Mouse (Mus musculus) erythroblast, embryonic 14.5 days (primary cell): ENCODE results near the gene Lhpp. TPM values are rescaled to one million over a fixed set of nuclear protein-coding genes. Genes with fewer than 3 reads are reported as not detected.

Experiments used
- H3K27me3 ChIP-seq: 2 replicates; pipeline ENCODE4 v1.6.1; 2012; ENCODE audit warnings: inconsistent platforms; ENCODE audit not compliant: control insufficient read depth
- H3K36me3 ChIP-seq: 2 replicates; pipeline ENCODE4 v1.6.1; 2012; ENCODE audit warnings: mild to moderate bottlenecking, inconsistent platforms; ENCODE audit not compliant: control insufficient read depth
- H3K4me1 ChIP-seq: 2 replicates; pipeline ENCODE4 v1.6.1; 2012; ENCODE audit warnings: inconsistent platforms; ENCODE audit not compliant: control insufficient read depth
- H3K4me3 ChIP-seq: replicated peaks from 2 replicates; pipeline ENCODE3; 2012; ENCODE audit warnings: moderate library complexity, mild to moderate bottlenecking, inconsistent platforms
- H3K9me3 ChIP-seq: 2 replicates; pipeline ENCODE4 v1.6.1; 2012; ENCODE audit warnings: low read length, inconsistent platforms, mixed read lengths; ENCODE audit not compliant: control insufficient read depth
- GATA1 ChIP-seq: IDR thresholded peaks from 2 replicates; pipeline ENCODE4 v1.6.1; 2012; ENCODE audit warnings: low read length, inconsistent platforms, mixed read lengths
- TAL1 ChIP-seq: IDR thresholded peaks from 3 replicates; pipeline ENCODE4 v1.6.1; 2012; ENCODE audit warnings: low read length, inconsistent platforms, mixed read lengths
- polyA plus RNA-seq: library from polyadenylated mRNA; stranded (reverse); fragments of >175 nt; gene quantifications from 2 replicates; pipeline ENCODE4 v1.2.3, GENCODE M21; 2012

Gene Lhpp
- polyA plus RNA-seq, 1 experiment: 0.12 TPM

- TF ChIP-seq GATA1 (no peak), TAL1 (no peak)
- no peaks in the 10 kb centered on the region; the same call in 1 of the 2 replicates for H3K36me3 ChIP-seq
- H3K4me3 ChIP-seq: no peak overlapping the region
- H3K9me3 ChIP-seq: peaks cover 6% of the 10 kb centered on the region; the same call in 1 of the 2 replicates
- H3K4me1 ChIP-seq: no peaks in the 10 kb centered on the region
- no peaks in the 10 kb centered on the region for H3K27me3 ChIP-seq
Measured at GRCm38 (mm10) chr7:132693561-132693960, 83.1 kb downstream of the Lhpp start.

- Histone ChIP-seq H3K27me3 (no peaks in the 10 kb centered on the region), H3K9me3 (peaks cover 6% of the 10 kb centered on the region; the same call in 1 of the 2 replicates), H3K4me1 (peaks cover 9% of the 10 kb centered on the region), H3K36me3 (no peaks in the 10 kb centered on the region; the same call in 1 of the 2 replicates), H3K4me3 (no peak overlapping the region)
- no peak for TF ChIP-seq GATA1
- TF ChIP-seq TAL1: no peak
Measured at GRCm38 (mm10) chr7:132697258-132697796, 86.9 kb downstream of the Lhpp start.

DNA sequence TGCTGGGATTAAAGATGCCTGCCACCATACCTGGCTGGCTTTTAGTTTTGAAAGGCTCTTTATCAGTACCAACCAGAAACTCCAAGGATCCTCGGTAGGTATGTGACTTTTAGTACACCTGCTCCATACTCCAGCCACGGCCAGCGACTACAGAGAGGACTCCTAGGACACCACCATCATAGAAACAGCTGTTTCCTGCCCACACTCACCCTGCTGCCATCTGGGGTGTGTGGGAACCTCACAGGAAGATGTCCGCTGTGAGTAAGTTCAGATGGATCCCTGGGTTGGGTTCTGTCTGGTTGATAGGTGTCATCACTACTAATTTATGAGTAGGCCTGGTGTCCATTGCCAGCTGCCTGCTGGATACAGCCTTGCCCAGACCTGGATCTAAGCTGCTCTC, 88.3 kb downstream of the Lhpp start:
- H3K4me3 ChIP-seq: no peak overlapping the region
- TF ChIP-seq TAL1 (no peak), GATA1 (no peak)
- peaks cover 10% of the 10 kb centered on the region for H3K4me1 ChIP-seq
- no peaks in the 10 kb centered on the region for H3K27me3 ChIP-seq
- peaks cover 6% of the 10 kb centered on the region; the same call in 1 of the 2 replicates for H3K9me3 ChIP-seq
- H3K36me3 ChIP-seq: no peaks in the 10 kb centered on the region; the same call in 1 of the 2 replicates

GRCm38 (mm10) chr7:132699165-132699564, 88.7 kb downstream of the Lhpp start:
- Histone ChIP-seq H3K36me3 (no peaks in the 10 kb centered on the region; the same call in 1 of the 2 replicates), H3K9me3 (peaks cover 6% of the 10 kb centered on the region; the same call in 1 of the 2 replicates), H3K27me3 (no peaks in the 10 kb centered on the region), H3K4me3 (no peak overlapping the region), H3K4me1 (peaks cover 10% of the 10 kb centered on the region)
- no peak for TF ChIP-seq TAL1
- no peak for TF ChIP-seq GATA1

DNA sequence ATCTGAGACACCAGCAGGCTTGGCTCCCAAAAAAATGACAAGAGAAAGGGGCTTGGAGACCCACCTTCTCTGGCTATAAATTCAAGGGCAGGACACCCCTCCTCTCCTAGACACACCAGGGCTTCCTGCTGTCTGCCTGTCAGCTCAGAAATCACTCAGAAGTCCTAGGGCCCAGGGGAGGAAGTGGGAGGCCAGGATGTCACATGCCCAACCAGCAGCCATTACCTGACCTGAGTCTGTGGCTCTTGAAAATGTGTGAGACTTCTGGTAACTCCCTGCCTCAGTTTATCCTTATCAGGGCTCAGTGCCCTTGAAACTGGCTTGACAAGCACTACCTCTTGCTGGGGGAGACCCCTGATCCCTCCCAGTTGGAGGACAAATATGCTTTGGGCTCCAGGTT, 89.2 kb downstream of the Lhpp start:
- Histone ChIP-seq H3K4me3 (no peak overlapping the region), H3K4me1 (peaks cover 10% of the 10 kb centered on the region), H3K36me3 (no peaks in the 10 kb centered on the region; the same call in 1 of the 2 replicates), H3K27me3 (no peaks in the 10 kb centered on the region), H3K9me3 (peaks cover 4% of the 10 kb centered on the region; the same call in 1 of the 2 replicates)
- TF ChIP-seq GATA1: no peak
- no peak for TF ChIP-seq TAL1

GRCm38 (mm10) chr7:132700107-132700506, 89.7 kb downstream of the Lhpp start:
- Histone ChIP-seq H3K9me3 (no peaks in the 10 kb centered on the region), H3K27me3 (no peaks in the 10 kb centered on the region), H3K36me3 (no peaks in the 10 kb centered on the region), H3K4me3 (no peak overlapping the region), H3K4me1 (peaks cover 10% of the 10 kb centered on the region)
- no peak for TF ChIP-seq TAL1
- TF ChIP-seq GATA1: no peak

- Histone ChIP-seq H3K27me3 (no peaks in the 10 kb centered on the region), H3K9me3 (no peaks in the 10 kb centered on the region), H3K4me1 (peaks cover 10% of the 10 kb centered on the region), H3K4me3 (no peak overlapping the region), H3K36me3 (no peaks in the 10 kb centered on the region)
- no peak for TF ChIP-seq TAL1
- no peak for TF ChIP-seq GATA1
Measured at GRCm38 (mm10) chr7:132701412-132701811, 91.0 kb downstream of the Lhpp start.

DNA sequence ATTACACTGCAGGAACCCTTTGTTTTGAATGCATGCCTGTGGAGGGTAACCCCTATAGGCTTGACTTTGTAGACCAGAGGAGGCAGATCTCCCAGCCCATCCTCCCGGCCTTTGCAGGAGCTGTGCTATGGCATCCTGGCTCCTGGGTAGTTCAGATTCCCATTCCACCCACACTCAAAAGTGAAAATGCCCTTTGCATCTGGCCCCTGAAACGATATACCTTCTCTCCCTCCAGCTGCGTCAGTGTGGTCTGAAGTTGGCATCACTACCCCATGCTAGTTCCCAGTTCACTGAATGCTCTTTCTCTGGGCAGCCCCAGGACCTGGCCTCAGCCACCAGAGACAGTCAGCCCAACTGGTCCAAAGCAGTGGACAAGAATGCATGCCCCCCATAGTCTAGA, 91.6 kb downstream of the Lhpp start:
- TF ChIP-seq GATA1 (no peak), TAL1 (no peak)
- peaks cover 10% of the 10 kb centered on the region for H3K4me1 ChIP-seq
- H3K36me3 ChIP-seq: no peaks in the 10 kb centered on the region
- H3K27me3 ChIP-seq: no peaks in the 10 kb centered on the region
- no peaks in the 10 kb centered on the region for H3K9me3 ChIP-seq
- no peak overlapping the region for H3K4me3 ChIP-seq

DNA sequence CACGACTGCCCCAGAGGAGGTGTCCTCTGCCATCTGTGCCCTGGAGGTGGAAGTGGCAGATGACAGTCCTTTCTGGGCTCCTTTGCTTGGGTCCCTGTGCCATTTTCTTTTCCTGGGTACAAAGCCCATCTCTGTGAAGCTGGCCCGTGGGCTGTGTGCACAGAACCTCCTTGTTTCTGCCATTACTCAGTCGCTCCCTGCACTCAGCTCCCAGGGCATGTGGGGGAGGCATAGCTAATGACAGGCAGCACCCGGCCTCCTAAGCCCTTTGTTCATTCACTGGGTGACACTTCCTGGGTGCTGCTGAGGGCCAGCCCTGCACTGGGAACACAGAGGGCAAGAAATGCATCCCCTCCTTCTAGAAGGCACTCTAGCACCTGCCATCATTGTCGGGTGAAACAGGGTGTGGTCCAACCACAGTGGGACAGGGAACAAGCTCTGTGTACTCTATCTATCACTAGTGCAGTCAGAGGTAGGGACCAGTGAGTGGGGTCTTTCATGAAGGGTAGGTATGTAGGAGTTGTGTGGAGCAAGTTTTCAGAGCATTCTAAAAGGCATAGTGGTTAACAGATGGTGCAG, 92.1 kb downstream of the Lhpp start:
- TF ChIP-seq GATA1 (no peak), TAL1 (no peak)

GRCm38 (mm10) chr7:132703515-132704309, 93.3 kb downstream of the Lhpp start:
- Histone ChIP-seq H3K4me3 (no peak overlapping the region), H3K27me3 (no peaks in the 10 kb centered on the region), H3K9me3 (no peaks in the 10 kb centered on the region), H3K4me1 (peaks cover 12% of the 10 kb centered on the region), H3K36me3 (no peaks in the 10 kb centered on the region)
- TF ChIP-seq GATA1 (no peak), TAL1 (no peak)

More for the DNA sequence above, 92.1 kb downstream of the Lhpp start:
- Histone ChIP-seq H3K4me3 (no peak overlapping the region), H3K36me3 (no peaks in the 10 kb centered on the region), H3K27me3 (no peaks in the 10 kb centered on the region), H3K4me1 (peaks cover 12% of the 10 kb centered on the region), H3K9me3 (no peaks in the 10 kb centered on the region)
